Mouse (Mus musculus) C2C12 (cell line): ENCODE measurements at regions not wholly inside any gene's neighbourhood (a gene's known extent, or its start where the extent isn't known, plus 50 kb on each side); places are given as distances from the start of the nearest gene placed in this dataset.

Source experiments
- H3K27me3 ChIP-seq: one replicate; pipeline ENCODE4 v1.6.1; 2011; ENCODE audit not compliant: control insufficient read depth, insufficient read depth, insufficient read length
- H3K36me3 ChIP-seq: one replicate; pipeline ENCODE4 v1.6.1; 2011; ENCODE audit not compliant: control insufficient read depth, insufficient read depth
- H3K4me3 ChIP-seq: one replicate; pipeline ENCODE4 v1.5.1; 2011; ENCODE audit warnings: mild to moderate bottlenecking, control low read depth; ENCODE audit not compliant: poor library complexity, insufficient read depth, severe bottlenecking
- H3K79me2 ChIP-seq: one replicate; pipeline ENCODE4 v1.6.1; 2011; ENCODE audit not compliant: control insufficient read depth, insufficient read depth
- H3K79me3 ChIP-seq: one replicate; pipeline ENCODE4 v1.6.1; 2011; ENCODE audit warnings: low read depth, control low read depth
- H3ac ChIP-seq: one replicate; pipeline ENCODE3; 2011; ENCODE audit warnings: low read depth; ENCODE audit not compliant: control insufficient read depth, insufficient read length
- CEBPB ChIP-seq: IDR thresholded peaks from one replicate; pipeline ENCODE4 v1.6.1; 2011; ENCODE audit warnings: low read depth, mild to moderate bottlenecking, control low read depth, moderate library complexity
- CTCF ChIP-seq: IDR thresholded peaks from one replicate; pipeline ENCODE4 v1.5.1; 2011; ENCODE audit not compliant: control insufficient read depth, insufficient read depth, insufficient read length
- FOSL1 ChIP-seq: IDR thresholded peaks from one replicate; pipeline ENCODE4 v1.8.0; 2011; ENCODE audit warnings: mild to moderate bottlenecking, low read length; ENCODE audit not compliant: poor library complexity, insufficient read depth, severe bottlenecking
- MAX ChIP-seq: IDR thresholded peaks from one replicate; pipeline ENCODE4 v1.6.1; 2011; ENCODE audit warnings: mild to moderate bottlenecking, control low read depth
- MYOD1 ChIP-seq: IDR thresholded peaks from one replicate; pipeline ENCODE4 v1.6.1; 2011; ENCODE audit warnings: low read depth; ENCODE audit not compliant: control insufficient read depth, insufficient read length
- MYOG ChIP-seq: IDR thresholded peaks from one replicate; pipeline ENCODE4 v1.6.1; 2011; ENCODE audit not compliant: control insufficient read depth, insufficient read length; ENCODE audit errors: extremely low read depth
- USF1 ChIP-seq: IDR thresholded peaks from one replicate; pipeline ENCODE4 v1.6.1; 2011; ENCODE audit warnings: low read depth, mild to moderate bottlenecking, control low read depth, moderate library complexity

DNA sequence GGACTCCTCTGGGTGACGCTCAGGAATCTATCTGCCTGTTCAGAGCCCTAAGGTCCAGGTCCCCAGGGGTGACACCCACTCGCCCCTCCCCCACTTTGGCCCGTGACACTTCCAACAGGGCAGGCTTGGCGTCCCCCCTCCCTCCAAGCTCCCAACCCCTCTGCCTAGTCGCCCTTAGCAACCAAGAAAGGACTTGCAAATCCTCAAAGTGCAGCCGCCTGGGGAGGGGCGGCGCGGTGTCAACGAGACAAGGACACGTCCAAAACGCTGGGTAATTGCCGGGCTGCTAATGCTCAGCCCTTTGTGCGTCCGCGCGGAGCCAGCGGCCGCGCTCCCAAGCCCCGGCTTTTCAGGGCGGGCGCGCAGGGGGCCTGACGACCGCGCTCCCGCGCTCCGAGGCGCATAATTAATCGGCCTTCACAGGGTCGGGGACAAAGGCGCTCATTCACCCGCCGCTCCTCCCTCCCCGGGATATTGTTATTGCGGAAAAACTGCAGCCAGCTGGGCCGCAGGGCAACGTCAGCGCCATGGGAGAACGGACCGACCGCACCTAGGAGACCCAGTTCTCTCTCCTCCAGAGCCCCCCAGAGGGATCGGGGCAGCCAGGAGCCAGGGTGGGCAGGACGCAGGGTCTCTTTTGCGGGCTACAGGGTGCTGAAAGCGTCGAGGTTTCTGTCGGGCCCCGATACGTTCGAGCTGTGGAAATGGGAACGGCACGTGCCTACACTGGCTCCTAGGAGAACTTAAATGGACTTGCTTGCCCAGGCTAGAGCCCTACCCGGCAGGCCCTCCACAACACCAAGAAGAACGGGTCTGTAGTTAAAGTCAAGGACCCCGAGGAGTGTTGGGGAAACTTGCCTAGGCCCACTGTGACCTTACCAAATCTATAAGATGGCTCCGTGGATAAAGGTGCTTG, 91.1 kb downstream of the Zfp36l2 start:
- no peak overlapping the region for H3K4me3 ChIP-seq
- TF ChIP-seq USF1 = no peak
- TF ChIP-seq MYOD1 = no peak
- no peak for TF ChIP-seq MYOG
- TF ChIP-seq CEBPB = no peak
- TF ChIP-seq FOSL1 = no peak
- TF ChIP-seq MAX = no peak
- TF ChIP-seq CTCF = no peak

DNA sequence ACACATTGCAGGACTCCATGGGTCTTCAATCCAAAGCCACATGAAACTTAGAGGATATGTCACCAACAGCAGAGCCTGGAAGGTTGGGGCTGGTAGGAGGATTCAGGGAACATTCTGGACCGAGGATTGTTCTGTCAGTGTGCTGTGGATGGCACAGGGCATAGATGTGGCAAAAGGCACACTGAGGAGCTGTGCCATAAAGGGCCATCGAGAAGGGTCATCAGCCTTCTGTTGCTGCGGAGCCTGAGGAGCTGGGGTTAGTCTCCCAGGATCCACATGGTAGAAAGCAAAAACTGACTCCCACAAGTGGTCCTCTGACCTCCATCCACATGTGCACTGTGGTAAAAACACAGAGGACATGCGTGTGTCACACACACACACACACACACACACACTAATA, 91.9 kb downstream of the Zfp36l2 start:
- H3K36me3 ChIP-seq = no peaks in the 10 kb centered on the region
- H3K79me2 ChIP-seq = no peaks in the 10 kb centered on the region
- H3K79me3 ChIP-seq = no peaks in the 10 kb centered on the region
- H3ac ChIP-seq = no peak overlapping the region
- no peaks in the 10 kb centered on the region for H3K27me3 ChIP-seq
- no peak overlapping the region for H3K4me3 ChIP-seq
- no peak for TF ChIP-seq FOSL1
- TF ChIP-seq MYOG = no peak
- TF ChIP-seq CTCF = no peak
- no peak for TF ChIP-seq MAX
- TF ChIP-seq CEBPB = no peak
- no peak for TF ChIP-seq MYOD1

More for the DNA sequence above, 91.1 kb downstream of the Zfp36l2 start:
- Histone ChIP-seq H3K79me3 (no peaks in the 10 kb centered on the region), H3K79me2 (no peaks in the 10 kb centered on the region), H3K36me3 (no peaks in the 10 kb centered on the region), H3ac (no peak overlapping the region), H3K27me3 (no peaks in the 10 kb centered on the region)

DNA sequence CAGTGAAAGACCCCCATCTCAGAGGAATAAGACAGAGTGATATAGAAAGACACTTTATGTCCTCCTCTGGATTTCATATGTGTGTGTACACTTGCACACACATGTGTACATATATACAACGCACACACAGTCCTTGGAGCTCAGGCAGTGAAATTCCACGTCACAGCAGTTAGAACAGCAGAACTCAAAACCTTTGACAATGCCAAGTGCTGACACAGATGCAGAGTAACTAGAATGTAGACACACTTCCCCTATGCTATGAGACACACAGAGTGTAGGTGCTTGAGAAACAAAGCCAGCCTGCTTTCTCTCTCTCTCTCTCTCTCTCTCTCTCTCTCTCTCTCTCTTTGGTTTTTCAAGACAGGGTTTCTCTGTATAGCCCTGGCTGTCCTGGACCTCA, 92.7 kb downstream of the Zfp36l2 start:
- no peaks in the 10 kb centered on the region for H3K36me3 ChIP-seq
- H3K79me2 ChIP-seq = no peaks in the 10 kb centered on the region
- H3K79me3 ChIP-seq = no peaks in the 10 kb centered on the region
- H3ac ChIP-seq = no peak overlapping the region
- no peak overlapping the region for H3K4me3 ChIP-seq
- TF ChIP-seq USF1 = no peak
- TF ChIP-seq MYOD1 = no peak
- TF ChIP-seq MYOG = no peak
- TF ChIP-seq CTCF = no peak
- no peaks in the 10 kb centered on the region for H3K27me3 ChIP-seq

DNA sequence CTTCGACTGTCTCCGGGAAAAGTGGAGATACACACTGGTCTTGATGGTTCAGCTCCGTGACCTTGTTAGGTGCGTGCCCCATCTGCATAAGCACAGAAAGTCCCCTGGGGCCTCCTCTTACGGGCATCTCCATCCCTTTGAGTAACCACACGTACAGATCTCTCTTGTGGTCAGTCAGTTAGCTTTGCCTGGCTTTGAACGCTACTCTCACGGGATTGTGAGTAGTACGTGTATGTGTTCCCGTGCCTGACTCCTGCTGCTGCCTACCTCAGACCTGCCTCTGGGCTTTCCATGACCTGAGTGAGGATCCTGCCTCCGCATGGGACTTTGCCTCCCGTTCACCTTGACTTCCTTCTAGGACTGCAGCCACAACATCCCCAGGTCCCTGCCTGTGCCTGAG, 101.4 kb downstream of the Zfp36l2 start:
- Histone ChIP-seq H3K79me3 (no peaks in the 10 kb centered on the region), H3ac (peak overlapping the region; percentile 19), H3K27me3 (no peaks in the 10 kb centered on the region), H3K79me2 (no peaks in the 10 kb centered on the region), H3K4me3 (no peak overlapping the region), H3K36me3 (no peaks in the 10 kb centered on the region)
- TF ChIP-seq USF1 (no peak), CTCF (no peak), MYOG (no peak), MAX (no peak), MYOD1 (no peak), FOSL1 (no peak), CEBPB (no peak)

DNA sequence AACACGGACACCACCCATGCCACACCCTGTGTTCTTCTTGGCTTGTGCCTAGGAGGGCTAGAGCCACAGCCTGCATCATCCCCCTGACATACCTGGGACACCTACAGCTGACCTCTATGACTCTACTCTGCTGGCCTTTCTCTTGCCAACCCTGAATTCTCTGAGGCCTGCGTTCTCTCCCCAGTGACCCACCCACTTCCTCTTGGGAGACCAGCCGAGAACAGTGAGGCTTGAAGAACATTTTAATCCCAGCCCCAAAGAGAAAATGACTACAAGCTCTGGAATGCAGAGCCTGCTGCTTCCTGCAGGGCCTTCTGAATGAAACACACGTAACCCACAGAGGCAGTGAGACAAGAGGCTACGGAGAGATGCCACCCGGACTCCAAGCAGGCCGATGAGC, 102.0 kb downstream of the Zfp36l2 start:
- no peaks in the 10 kb centered on the region for H3K79me3 ChIP-seq
- H3K79me2 ChIP-seq = no peaks in the 10 kb centered on the region
- no peak for TF ChIP-seq MYOG
- peak; percentile 56 for TF ChIP-seq FOSL1
- no peak overlapping the region for H3K4me3 ChIP-seq
- no peaks in the 10 kb centered on the region for H3K36me3 ChIP-seq
- H3ac ChIP-seq = peak overlapping the region; percentile 19
- no peaks in the 10 kb centered on the region for H3K27me3 ChIP-seq

DNA sequence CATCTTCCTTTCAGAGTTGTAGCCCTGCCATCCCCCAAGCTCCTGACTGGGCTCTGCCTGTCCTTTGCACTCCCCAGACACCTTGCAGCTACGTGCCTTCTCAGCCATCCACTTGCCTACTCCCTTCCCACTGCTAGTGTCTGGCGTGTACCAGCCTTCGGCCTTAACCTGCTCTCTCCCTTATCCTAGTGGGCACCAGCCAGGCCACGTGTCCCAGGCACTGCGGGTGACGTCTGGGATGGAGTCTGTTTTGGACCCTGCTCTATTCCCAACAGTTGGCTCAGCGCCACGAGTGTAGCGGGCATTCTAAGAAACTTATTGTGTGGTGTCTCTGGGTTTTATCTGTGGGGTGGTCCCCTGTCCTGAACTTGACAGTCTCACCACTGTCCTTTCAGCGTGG, 102.5 kb downstream of the Zfp36l2 start:
- no peaks in the 10 kb centered on the region for H3K79me2 ChIP-seq
- H3ac ChIP-seq = no peak overlapping the region
- H3K27me3 ChIP-seq = no peaks in the 10 kb centered on the region
- no peaks in the 10 kb centered on the region for H3K36me3 ChIP-seq
- H3K79me3 ChIP-seq = no peaks in the 10 kb centered on the region
- H3K4me3 ChIP-seq = no peak overlapping the region
- TF ChIP-seq CEBPB (no peak), MYOD1 (no peak), USF1 (peak; percentile 58), MAX (no peak), FOSL1 (no peak), CTCF (no peak), MYOG (no peak)
